Mouse (Mus musculus) stomach, postnatal 0 days (tissue): ENCODE results near the gene Batf3.

ENCODE experiments used
- CTCF ChIP-seq: IDR thresholded peaks from 2 replicates; pipeline ENCODE4 v1.5.1; 2016; ENCODE audit warnings: antibody characterized with exemption, low read depth, mild to moderate bottlenecking, moderate library complexity
- EP300 ChIP-seq: optimal IDR thresholded peaks from 2 replicates; pipeline ENCODE3; 2016; ENCODE audit warnings: antibody characterized with exemption

DNA sequence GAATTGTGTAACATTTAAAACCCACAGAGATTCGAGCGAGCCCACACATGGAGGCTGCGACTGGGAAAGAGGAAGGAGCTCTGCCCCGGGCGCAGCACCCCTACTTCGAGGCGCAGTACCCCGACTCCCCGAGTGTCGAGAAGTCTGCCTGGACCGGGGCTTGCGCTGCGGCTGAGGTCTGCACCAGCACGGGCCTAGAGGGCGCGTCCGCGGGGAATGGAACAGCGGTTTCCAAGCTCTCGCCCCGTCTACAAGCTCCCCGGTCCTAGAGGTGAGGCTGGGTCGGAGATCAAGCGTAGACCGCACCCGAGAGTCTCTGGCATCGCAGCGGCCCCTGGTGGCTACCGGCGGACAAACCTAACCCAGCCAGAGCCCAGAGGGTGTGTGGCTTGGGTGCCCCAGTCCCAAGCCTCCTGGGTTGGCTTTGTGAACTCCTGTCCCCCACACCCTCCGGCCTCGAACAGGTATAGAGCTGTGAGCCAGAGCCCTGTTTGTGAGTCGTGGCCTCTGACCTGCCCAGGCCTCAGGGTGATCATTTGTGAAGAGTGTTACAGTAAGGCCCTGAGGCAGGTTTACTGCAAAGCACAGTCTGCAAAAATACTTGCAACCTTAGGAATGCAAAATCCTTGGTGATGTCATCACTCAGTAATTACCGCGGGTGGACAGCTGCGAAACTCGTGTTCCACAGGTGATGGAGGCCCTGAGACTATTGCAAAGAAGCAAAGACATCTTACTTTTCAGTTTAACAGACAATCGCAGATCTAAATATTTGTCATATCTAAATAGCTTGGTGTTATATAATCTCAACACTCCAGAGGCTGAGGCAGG is 28.4 kb downstream of the Batf3 start:
- TF ChIP-seq CTCF (peak; percentile 84), EP300 (no peak)
